Mouse (Mus musculus) myocyte (in vitro differentiated cells): ENCODE measurements at regions not wholly inside any gene's neighbourhood (a gene's known extent, or its start where the extent isn't known, plus 50 kb on each side); places are given as distances from the start of the nearest gene placed in this dataset.

Experiments used
- H3K27me3 ChIP-seq: one replicate; pipeline ENCODE4 v1.6.1; 2011; ENCODE audit not compliant: control insufficient read depth, insufficient read depth, insufficient read length
- H3K36me3 ChIP-seq: one replicate; pipeline ENCODE4 v1.6.1; 2011; ENCODE audit not compliant: control insufficient read depth, insufficient read depth
- H3K4me2 ChIP-seq: one replicate; pipeline ENCODE4 v1.6.1; 2011; ENCODE audit warnings: low read depth, control low read depth
- H3K4me3 ChIP-seq: one replicate; pipeline ENCODE4 v1.5.1; 2011; ENCODE audit warnings: mild to moderate bottlenecking, control low read depth, moderate library complexity
- H3K79me2 ChIP-seq: one replicate; pipeline ENCODE4 v1.6.1; 2011; ENCODE audit not compliant: control insufficient read depth, insufficient read depth
- H3ac ChIP-seq: one replicate; pipeline ENCODE4 v1.6.1; 2011; ENCODE audit not compliant: control insufficient read depth, insufficient read length
- CEBPB ChIP-seq: IDR thresholded peaks from 2 replicates; pipeline ENCODE4 v1.6.1; 2011; ENCODE audit warnings: mild to moderate bottlenecking, moderate library complexity; ENCODE audit not compliant: poor library complexity, insufficient read depth, severe bottlenecking
- E2F4 ChIP-seq: IDR thresholded peaks from one replicate; pipeline ENCODE4 v1.6.1; 2011; ENCODE audit warnings: mild to moderate bottlenecking, control low read depth, moderate library complexity; ENCODE audit not compliant: insufficient read depth
- MAX ChIP-seq: IDR thresholded peaks from one replicate; pipeline ENCODE4 v1.6.1; 2011; ENCODE audit warnings: low read depth, mild to moderate bottlenecking, control low read depth
- MYOD1 ChIP-seq, 3 experiments: IDR thresholded peaks; one replicate each; pipeline ENCODE4 v1.6.1; 2011; ENCODE audit warnings: control low read depth in 2 of 3, low read depth in 2 of 3, mild to moderate bottlenecking in 2 of 3, moderate library complexity in 1 of 3; ENCODE audit not compliant: insufficient read length in 2 of 3, control insufficient read depth in 1 of 3
- MYOG ChIP-seq, 3 experiments: IDR thresholded peaks; one replicate each; pipeline ENCODE4 v1.6.1; 2011; ENCODE audit warnings: control low read depth in 2 of 3, low read depth in 2 of 3, mild to moderate bottlenecking in 2 of 3; ENCODE audit not compliant: insufficient read length in 2 of 3, control insufficient read depth in 1 of 3, insufficient read depth in 1 of 3
- POLR2A ChIP-seq: IDR thresholded peaks from one replicate; pipeline ENCODE4 v1.6.1; 2011; ENCODE audit warnings: low read depth, mild to moderate bottlenecking, control low read depth, moderate library complexity; ENCODE audit not compliant: insufficient read length
- POLR2AphosphoS2 ChIP-seq: IDR thresholded peaks from one replicate; pipeline ENCODE4 v1.6.1; 2011; ENCODE audit warnings: low read depth, control low read depth; ENCODE audit not compliant: insufficient read length
- REST ChIP-seq: IDR thresholded peaks from one replicate; pipeline ENCODE4 v1.6.1; 2011; ENCODE audit warnings: mild to moderate bottlenecking, control low read depth, moderate library complexity; ENCODE audit not compliant: insufficient read depth, insufficient read length
- SRF ChIP-seq: IDR thresholded peaks from one replicate; pipeline ENCODE4 v1.6.1; 2011; ENCODE audit warnings: low read depth; ENCODE audit not compliant: control insufficient read depth, insufficient read length
- TCF12 ChIP-seq: IDR thresholded peaks from one replicate; pipeline ENCODE4 v1.6.1; 2011; ENCODE audit warnings: mild to moderate bottlenecking, control low read depth; ENCODE audit not compliant: poor library complexity, insufficient read depth, severe bottlenecking
- TCF3 ChIP-seq: IDR thresholded peaks from one replicate; pipeline ENCODE4 v1.6.1; 2011; ENCODE audit warnings: low read depth, control low read depth; ENCODE audit not compliant: insufficient read length
- USF1 ChIP-seq: IDR thresholded peaks from one replicate; pipeline ENCODE4 v1.6.1; 2011; ENCODE audit warnings: low read depth, mild to moderate bottlenecking, control low read depth, moderate library complexity

DNA sequence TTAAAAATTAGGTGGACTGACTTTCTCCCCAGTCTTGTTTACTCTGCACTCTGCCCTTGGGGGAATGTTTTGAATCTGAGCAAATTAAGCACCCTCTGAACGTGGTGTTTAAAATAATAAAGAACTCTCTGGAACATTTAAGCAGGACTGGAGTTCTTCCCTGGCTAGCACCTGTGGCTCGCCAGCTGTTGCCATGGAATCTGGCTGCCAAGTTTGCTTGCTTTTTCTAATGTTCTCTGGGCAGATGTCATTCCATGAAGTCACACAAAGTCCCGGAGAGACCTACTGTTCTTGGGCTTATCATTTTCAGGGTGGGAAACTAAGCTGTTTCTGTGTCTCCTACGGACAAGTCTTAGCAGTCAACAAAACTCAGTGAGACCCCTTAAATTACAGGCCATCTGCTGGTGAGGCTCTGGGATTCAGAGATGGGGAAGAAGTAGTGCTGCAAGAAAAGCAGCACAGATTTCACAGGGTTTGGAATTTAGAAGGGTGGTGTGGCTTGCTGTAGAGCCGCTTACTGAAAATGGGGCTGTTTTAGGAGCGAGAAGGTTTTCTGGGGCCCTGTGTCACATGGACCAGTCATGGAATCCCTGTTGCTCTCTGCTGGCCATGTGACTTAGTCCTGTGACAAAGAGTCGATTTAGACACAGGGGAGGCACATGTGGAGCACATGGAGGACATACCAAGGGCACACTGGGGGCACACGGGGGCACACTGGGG, 98.7 kb downstream of the Gas1 start:
- Histone ChIP-seq H3K4me2 (no peak overlapping the region), H3K36me3 (no peaks in the 10 kb centered on the region), H3ac (no peak overlapping the region), H3K79me2 (no peaks in the 10 kb centered on the region), H3K27me3 (no peaks in the 10 kb centered on the region), H3K4me3 (no peak overlapping the region)
- TF ChIP-seq MYOD1 (IDR thresholded peaks at IDR 0.05; ENCODE audit: control insufficient read depth in 1 of 3, insufficient read length in 2 of 3, low read depth in 2 of 3) (peak in 2 of 3 experiments; percentile 58 to 78), E2F4 (no peak), POLR2A (no peak), SRF (no peak), MYOG (IDR thresholded peaks at IDR 0.05; ENCODE audit: control insufficient read depth in 1 of 3, insufficient read depth in 1 of 3, insufficient read length in 2 of 3, low read depth in 2 of 3) (peak in 1 of 3 experiments; percentile 69), USF1 (peak; percentile 39), TCF12 (no peak), POLR2AphosphoS2 (no peak)

DNA sequence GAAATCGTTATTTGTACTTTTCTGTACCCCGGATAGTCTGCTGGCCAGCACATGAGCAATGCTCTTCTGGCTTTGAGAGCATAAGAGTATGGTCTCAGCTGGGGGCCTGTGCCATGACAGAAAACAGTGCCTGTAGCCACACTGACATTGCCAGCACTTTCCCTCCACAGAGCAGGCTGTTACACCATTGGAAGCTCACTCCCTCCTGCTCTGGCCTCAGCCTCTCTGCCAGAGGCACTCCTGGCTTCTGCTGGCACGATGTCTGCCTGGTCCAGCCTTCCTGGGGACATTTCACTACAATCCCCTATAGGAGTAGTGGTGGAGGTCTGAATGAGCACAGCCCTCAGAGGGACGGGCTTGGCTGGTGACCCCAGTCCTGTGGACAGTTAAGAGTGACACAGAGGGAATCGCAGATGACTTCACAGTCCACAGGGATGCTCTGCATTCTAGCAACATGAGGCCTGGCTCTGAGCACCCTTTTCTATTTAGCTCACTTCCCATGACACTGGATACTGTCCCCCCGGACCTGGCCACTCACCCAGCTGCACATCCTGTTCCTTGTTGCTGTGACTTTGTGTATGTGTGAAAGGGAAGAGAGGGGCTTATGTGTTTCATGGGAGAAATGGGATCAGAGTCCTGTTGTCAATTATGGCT, 100.9 kb downstream of the Gas1 start:
- TF ChIP-seq E2F4 (no peak), CEBPB (no peak), USF1 (no peak), MYOG (IDR thresholded peaks at IDR 0.05; ENCODE audit: control insufficient read depth in 1 of 3, insufficient read depth in 1 of 3, insufficient read length in 2 of 3, low read depth in 2 of 3) (no peak), MAX (no peak), TCF3 (no peak), POLR2AphosphoS2 (no peak), POLR2A (no peak), SRF (no peak), TCF12 (no peak), MYOD1 (IDR thresholded peaks at IDR 0.05; ENCODE audit: control insufficient read depth in 1 of 3, insufficient read length in 2 of 3, low read depth in 2 of 3) (no peak), REST (no peak)
- no peaks in the 10 kb centered on the region for H3K79me2 ChIP-seq

DNA sequence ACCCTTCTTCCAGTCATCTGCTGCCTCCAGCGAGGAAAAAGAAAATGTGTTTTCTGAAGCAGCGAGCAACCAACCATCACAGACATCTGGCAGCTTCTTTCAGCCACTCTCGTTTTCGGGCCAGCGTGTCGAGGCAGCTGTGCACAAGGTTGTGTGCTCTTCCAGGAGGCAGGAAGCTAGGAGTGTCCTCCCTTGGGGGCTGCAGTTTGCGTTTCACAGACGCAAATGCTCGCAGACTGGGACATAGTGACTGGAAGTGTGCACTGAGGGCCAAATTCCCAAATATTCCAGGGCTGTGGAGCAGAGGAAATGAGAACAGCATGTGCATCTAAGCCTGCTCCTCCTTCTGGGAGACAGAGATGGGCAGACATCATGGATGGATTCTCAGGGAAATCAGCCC, 105.6 kb downstream of the Gas1 start:
- H3K79me2 ChIP-seq, result no peaks in the 10 kb centered on the region
- no peaks in the 10 kb centered on the region for H3K36me3 ChIP-seq
- no peak overlapping the region for H3ac ChIP-seq
- TF ChIP-seq SRF, result no peak
- TF ChIP-seq USF1, result no peak
- TF ChIP-seq MAX, result no peak
- no peak for TF ChIP-seq E2F4
- no peak for TF ChIP-seq MYOG (IDR thresholded peaks at IDR 0.05; ENCODE audit: control insufficient read depth in 1 of 3, insufficient read depth in 1 of 3, insufficient read length in 2 of 3, low read depth in 2 of 3)
- no peak for TF ChIP-seq POLR2A
- TF ChIP-seq REST, result no peak
- TF ChIP-seq POLR2AphosphoS2, result no peak
- TF ChIP-seq TCF12, result no peak
- no peak for TF ChIP-seq MYOD1 (IDR thresholded peaks at IDR 0.05; ENCODE audit: control insufficient read depth in 1 of 3, insufficient read length in 2 of 3, low read depth in 2 of 3)
- TF ChIP-seq TCF3, result no peak
- no peak for TF ChIP-seq CEBPB
- H3K27me3 ChIP-seq, result no peaks in the 10 kb centered on the region
- no peak overlapping the region for H3K4me2 ChIP-seq
- no peak overlapping the region for H3K4me3 ChIP-seq

More for the DNA sequence above, 100.9 kb downstream of the Gas1 start:
- H3K4me2 ChIP-seq, result no peak overlapping the region
- no peaks in the 10 kb centered on the region for H3K36me3 ChIP-seq
- H3K27me3 ChIP-seq, result no peaks in the 10 kb centered on the region
- H3ac ChIP-seq, result no peak overlapping the region
- no peak overlapping the region for H3K4me3 ChIP-seq

DNA sequence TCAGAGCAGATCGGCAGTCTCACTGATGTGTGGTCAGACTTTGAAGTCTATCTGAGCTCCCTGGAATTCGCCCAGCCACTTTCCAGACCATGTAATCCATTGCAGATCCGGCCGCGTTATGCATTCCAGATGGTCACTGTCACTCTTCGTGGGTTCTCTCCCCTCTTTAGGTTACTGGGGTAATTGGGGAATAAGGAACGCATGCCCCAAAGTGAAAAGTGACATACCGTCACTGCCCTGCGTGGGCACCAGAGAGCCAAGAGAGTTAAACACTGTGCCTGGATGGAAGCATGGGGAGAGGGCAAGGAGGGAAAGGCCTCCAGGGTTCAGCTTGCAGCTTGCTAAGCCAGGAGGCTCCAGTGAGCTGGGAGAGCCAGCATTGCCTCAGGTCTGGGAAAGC, 108.0 kb downstream of the Gas1 start:
- TF ChIP-seq CEBPB (no peak), MYOD1 (IDR thresholded peaks at IDR 0.05; ENCODE audit: control insufficient read depth in 1 of 3, insufficient read length in 2 of 3, low read depth in 2 of 3) (peak in 2 of 3 experiments; percentile 40 to 66)
- peak overlapping the region; percentile 58 for H3K4me2 ChIP-seq
- H3K27me3 ChIP-seq, result no peaks in the 10 kb centered on the region
- no peaks in the 10 kb centered on the region for H3K79me2 ChIP-seq
- H3K4me3 ChIP-seq, result no peak overlapping the region
- H3K36me3 ChIP-seq, result no peaks in the 10 kb centered on the region
- no peak overlapping the region for H3ac ChIP-seq

DNA sequence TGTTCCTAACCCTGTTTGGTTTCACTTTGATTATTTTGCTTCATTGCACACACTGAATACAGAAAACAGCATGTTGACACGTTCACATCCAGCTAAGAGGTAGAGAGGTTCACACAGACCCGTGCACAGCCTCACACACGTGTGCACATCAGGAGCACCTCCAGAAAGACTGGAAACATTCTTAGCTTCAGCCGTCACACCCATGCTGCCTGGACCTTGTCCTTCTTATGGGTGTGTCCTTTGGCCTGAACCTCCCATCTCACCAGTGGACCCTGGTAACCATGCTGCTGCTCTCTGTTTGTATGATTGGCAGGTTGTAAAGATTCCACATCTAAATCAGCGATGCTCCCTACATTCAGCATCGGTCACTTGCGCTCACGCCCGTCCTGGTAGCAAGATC, 109.8 kb downstream of the Gas1 start:
- Histone ChIP-seq H3K79me2 (no peaks in the 10 kb centered on the region), H3K36me3 (no peaks in the 10 kb centered on the region), H3K4me3 (no peak overlapping the region), H3K27me3 (no peaks in the 10 kb centered on the region), H3K4me2 (no peak overlapping the region), H3ac (no peak overlapping the region)
- TF ChIP-seq CEBPB (no peak), POLR2AphosphoS2 (no peak)
